Mouse (Mus musculus) splenic B cell, adult 2 months (primary cell): ENCODE measurements around the gene Gm20388.

ENCODE experiments used
- DNase-seq: peaks from one replicate; pipeline ENCODE4 v3.0.0-alpha.2; 2011; ENCODE audit warnings: low read depth, low spot score
- H3K27me3 ChIP-seq: 2 replicates; pipeline ENCODE4 v1.6.1; 2012; ENCODE audit warnings: mild to moderate bottlenecking, low read length, moderate library complexity, mixed read lengths; ENCODE audit not compliant: control insufficient read depth, poor library complexity, insufficient read depth, severe bottlenecking
- H3K36me3 ChIP-seq: 2 replicates; pipeline ENCODE4 v1.6.1; 2012; ENCODE audit warnings: mild to moderate bottlenecking, low read length, moderate library complexity, mixed read lengths; ENCODE audit not compliant: control insufficient read depth, poor library complexity, insufficient read depth, severe bottlenecking

Gm20388 gene

GRCm38 (mm10) chr8:122228792-122229575 lies 2318.3 kb downstream of the Gm20388 start:
- H3K36me3 ChIP-seq = no peaks in the 10 kb centered on the region
- no peak for DNase-seq
- no peaks in the 10 kb centered on the region for H3K27me3 ChIP-seq

- DNase-seq = no peak
- Histone ChIP-seq H3K27me3 (no peaks in the 10 kb centered on the region), H3K36me3 (no peaks in the 10 kb centered on the region)
Observed at GRCm38 (mm10) chr8:122229819-122230711, 2319.4 kb downstream of the Gm20388 start.

- Histone ChIP-seq H3K36me3 (no peaks in the 10 kb centered on the region), H3K27me3 (no peaks in the 10 kb centered on the region)
- peak; percentile 53 for DNase-seq
Observed at GRCm38 (mm10) chr8:122230712-122231337, 2320.2 kb downstream of the Gm20388 start.

- Histone ChIP-seq H3K36me3 (no peaks in the 10 kb centered on the region), H3K27me3 (no peaks in the 10 kb centered on the region)
- DNase-seq = no peak
Observed at GRCm38 (mm10) chr8:122234055-122234454, 2323.4 kb downstream of the Gm20388 start.

GRCm38 (mm10) chr8:122236521-122236920 lies 2325.9 kb downstream of the Gm20388 start:
- Histone ChIP-seq H3K36me3 (no peaks in the 10 kb centered on the region), H3K27me3 (no peaks in the 10 kb centered on the region)
- no peak for DNase-seq

GRCm38 (mm10) chr8:122238225-122238624 lies 2327.6 kb downstream of the Gm20388 start:
- H3K36me3 ChIP-seq = no peaks in the 10 kb centered on the region
- no peaks in the 10 kb centered on the region for H3K27me3 ChIP-seq
- DNase-seq = no peak

GRCm38 (mm10) chr8:122238731-122239130 lies 2328.1 kb downstream of the Gm20388 start:
- Histone ChIP-seq H3K27me3 (no peaks in the 10 kb centered on the region), H3K36me3 (no peaks in the 10 kb centered on the region)
- no peak for DNase-seq

GRCm38 (mm10) chr8:122240241-122241026 lies 2329.8 kb downstream of the Gm20388 start:
- H3K27me3 ChIP-seq = no peaks in the 10 kb centered on the region
- no peaks in the 10 kb centered on the region for H3K36me3 ChIP-seq
- DNase-seq = no peak

GRCm38 (mm10) chr8:122243310-122243709 lies 2332.7 kb downstream of the Gm20388 start:
- Histone ChIP-seq H3K36me3 (no peaks in the 10 kb centered on the region), H3K27me3 (no peaks in the 10 kb centered on the region)
- DNase-seq = no peak

GRCm38 (mm10) chr8:122245161-122245560 lies 2334.5 kb downstream of the Gm20388 start:
- no peaks in the 10 kb centered on the region for H3K27me3 ChIP-seq
- DNase-seq = no peak
- no peaks in the 10 kb centered on the region for H3K36me3 ChIP-seq

- Histone ChIP-seq H3K27me3 (no peaks in the 10 kb centered on the region), H3K36me3 (no peaks in the 10 kb centered on the region)
- no peak for DNase-seq
Observed at GRCm38 (mm10) chr8:122246257-122247211, 2335.9 kb downstream of the Gm20388 start.

- H3K27me3 ChIP-seq = no peaks in the 10 kb centered on the region
- DNase-seq = no peak
- H3K36me3 ChIP-seq = no peaks in the 10 kb centered on the region
Observed at GRCm38 (mm10) chr8:122251739-122252138, 2341.1 kb downstream of the Gm20388 start.

GRCm38 (mm10) chr8:122252366-122252765 lies 2341.7 kb downstream of the Gm20388 start:
- no peak for DNase-seq
- no peaks in the 10 kb centered on the region for H3K36me3 ChIP-seq
- no peaks in the 10 kb centered on the region for H3K27me3 ChIP-seq
